Mouse (Mus musculus): ENCODE data around the gene Zbtb4. TPM values are rescaled to one million over a fixed set of nuclear protein-coding genes. Genes with fewer than 3 reads are reported as not detected.

Gene Zbtb4
- polyA plus RNA-seq, 1 experiment from 2014 or later: 6.2 TPM

- H3K36me3 ChIP-seq (ENCODE audit: control insufficient read depth, insufficient read depth, low read length): no peaks in the 10 kb centered on the region
- peak; percentile 48 for ATAC-seq
- H3K4me3 ChIP-seq (ENCODE audit: low read length): peak overlapping the region; percentile 61
- WGBS: under 1% methylated on average over 28 of the region's 33 CpGs
- peak overlapping the region; percentile 85 for H3K4me2 ChIP-seq (ENCODE audit: low read length)
- peaks cover 18% of the 10 kb centered on the region for H3K27me3 ChIP-seq (replicated peaks; ENCODE audit: control insufficient read depth, insufficient read depth, low read length)
- no peaks in the 10 kb centered on the region for H3K9me3 ChIP-seq (ENCODE audit: control insufficient read depth, low read length)
- peaks cover 50% of the 10 kb centered on the region for H3K4me1 ChIP-seq (ENCODE audit: control insufficient read depth, insufficient read depth, low read depth, low read length)
- H3K9ac ChIP-seq (ENCODE audit: low read depth, low read length): peak overlapping the region; percentile 85
- peak overlapping the region; percentile 95 for H3K27ac ChIP-seq (ENCODE audit: low read depth, low read length)
Observed at GRCm38 (mm10) chr11:69802648-69803105, 37.0 kb downstream of the Zbtb4 start.

DNA sequence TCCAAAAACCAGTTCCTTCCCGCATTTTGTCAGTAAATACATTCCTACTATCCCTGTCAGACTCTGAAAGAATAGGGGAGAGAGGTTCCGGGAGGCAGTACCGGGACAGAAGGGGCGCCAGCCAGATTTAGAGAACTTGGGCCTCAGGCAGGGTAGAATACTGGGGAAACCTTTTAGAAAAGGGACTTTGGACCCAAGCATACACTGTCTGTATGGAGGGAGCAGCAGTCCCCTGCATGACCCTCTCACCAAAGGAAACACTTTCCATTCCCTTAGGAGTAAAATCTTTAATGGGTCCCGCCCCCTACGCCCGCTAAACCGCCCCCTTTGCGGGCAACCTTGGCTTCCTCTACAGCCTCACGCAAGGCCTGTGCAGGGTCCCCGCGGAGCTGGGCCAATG, 37.6 kb downstream of the Zbtb4 start:
- peaks cover 50% of the 10 kb centered on the region for H3K4me1 ChIP-seq (ENCODE audit: control insufficient read depth, insufficient read depth, low read depth, low read length)
- 2% methylated on average over 12 of the region's 12 CpGs for WGBS
- peak overlapping the region; percentile 61 for H3K4me3 ChIP-seq (ENCODE audit: low read length)
- H3K9ac ChIP-seq (ENCODE audit: low read depth, low read length): peak overlapping the region; percentile 85
- peaks cover 18% of the 10 kb centered on the region for H3K27me3 ChIP-seq (replicated peaks; ENCODE audit: control insufficient read depth, insufficient read depth, low read length)
- H3K9me3 ChIP-seq (ENCODE audit: control insufficient read depth, low read length): no peaks in the 10 kb centered on the region
- H3K4me2 ChIP-seq (ENCODE audit: low read length): peak overlapping the region; percentile 85
- H3K27ac ChIP-seq (ENCODE audit: low read depth, low read length): peak overlapping the region; percentile 21
- H3K36me3 ChIP-seq (ENCODE audit: control insufficient read depth, insufficient read depth, low read length): no peaks in the 10 kb centered on the region
- ATAC-seq: no peak

GRCm38 (mm10) chr11:69803786-69804651, 38.3 kb downstream of the Zbtb4 start:
- Histone ChIP-seq H3K27ac (ENCODE audit: low read depth, low read length) (peak overlapping the region; percentile 21; the same call in 1 of the 2 replicates), H3K27me3 (replicated peaks; ENCODE audit: control insufficient read depth, insufficient read depth, low read length) (peaks cover 18% of the 10 kb centered on the region), H3K9me3 (ENCODE audit: control insufficient read depth, low read length) (no peaks in the 10 kb centered on the region), H3K4me3 (ENCODE audit: low read length) (peak overlapping the region; percentile 61), H3K4me2 (ENCODE audit: low read length) (peak overlapping the region; percentile 85), H3K36me3 (ENCODE audit: control insufficient read depth, insufficient read depth, low read length) (no peaks in the 10 kb centered on the region), H3K4me1 (ENCODE audit: control insufficient read depth, insufficient read depth, low read depth, low read length) (peaks cover 49% of the 10 kb centered on the region), H3K9ac (ENCODE audit: low read depth, low read length) (peak overlapping the region; percentile 85)
- ATAC-seq: peak; percentile 44
- 1% methylated on average over 60 of the region's 60 CpGs for WGBS

DNA sequence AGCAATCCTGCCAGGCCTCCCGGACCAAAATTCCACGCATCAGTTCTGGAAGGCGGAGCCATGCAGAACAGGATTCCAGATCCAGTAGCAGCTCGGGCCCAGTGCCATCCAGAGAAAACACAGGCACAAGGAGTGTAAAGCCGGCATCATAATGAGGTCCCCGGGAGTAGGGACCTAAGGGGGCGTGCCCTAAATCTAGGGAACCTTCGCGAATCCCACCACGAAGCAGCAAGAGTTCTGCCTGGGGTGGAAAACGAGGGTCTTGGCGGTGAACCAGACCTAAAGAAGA, 38.9 kb downstream of the Zbtb4 start:
- no peaks in the 10 kb centered on the region for H3K36me3 ChIP-seq (ENCODE audit: control insufficient read depth, insufficient read depth, low read length)
- peak overlapping the region; percentile 35 for H3K9ac ChIP-seq (ENCODE audit: low read depth, low read length)
- H3K4me1 ChIP-seq (ENCODE audit: control insufficient read depth, insufficient read depth, low read depth, low read length): peaks cover 44% of the 10 kb centered on the region
- H3K4me3 ChIP-seq (ENCODE audit: low read length): peak overlapping the region; percentile 8
- no peaks in the 10 kb centered on the region for H3K9me3 ChIP-seq (ENCODE audit: control insufficient read depth, low read length)
- no peak overlapping the region for H3K27ac ChIP-seq (ENCODE audit: low read depth, low read length)
- H3K4me2 ChIP-seq (ENCODE audit: low read length): peak overlapping the region; percentile 85
- 6% methylated on average over 12 of the region's 12 CpGs for WGBS
- peaks cover 21% of the 10 kb centered on the region for H3K27me3 ChIP-seq (replicated peaks; ENCODE audit: control insufficient read depth, insufficient read depth, low read length)
- no peak for ATAC-seq

GRCm38 (mm10) chr11:69804972-69805909, 39.5 kb downstream of the Zbtb4 start, which contains the start of gene Tmem102:
TSS of gene Tmem102 (minus strand) at chr11:69805624.
- WGBS: 7% methylated on average over 29 of the region's 29 CpGs
- no peaks in the 10 kb centered on the region for H3K9me3 ChIP-seq (ENCODE audit: control insufficient read depth, low read length)
- H3K27ac ChIP-seq (ENCODE audit: low read depth, low read length): no peak within 1 kb of the TSS
- H3K4me1 ChIP-seq (ENCODE audit: control insufficient read depth, insufficient read depth, low read depth, low read length): peaks cover 38% of the 10 kb centered on the region
- peaks cover 21% of the 10 kb centered on the region for H3K27me3 ChIP-seq (replicated peaks; ENCODE audit: control insufficient read depth, insufficient read depth, low read length)
- peak within 1 kb of the TSS; percentile 85 for H3K4me2 ChIP-seq (ENCODE audit: low read length)
- H3K36me3 ChIP-seq (ENCODE audit: control insufficient read depth, insufficient read depth, low read length): no peaks in the 10 kb centered on the region
- H3K9ac ChIP-seq (ENCODE audit: low read depth, low read length): peak within 1 kb of the TSS; percentile 35
- H3K4me3 ChIP-seq (ENCODE audit: low read length): peak within 1 kb of the TSS; percentile 8
- ATAC-seq: no peak

DNA sequence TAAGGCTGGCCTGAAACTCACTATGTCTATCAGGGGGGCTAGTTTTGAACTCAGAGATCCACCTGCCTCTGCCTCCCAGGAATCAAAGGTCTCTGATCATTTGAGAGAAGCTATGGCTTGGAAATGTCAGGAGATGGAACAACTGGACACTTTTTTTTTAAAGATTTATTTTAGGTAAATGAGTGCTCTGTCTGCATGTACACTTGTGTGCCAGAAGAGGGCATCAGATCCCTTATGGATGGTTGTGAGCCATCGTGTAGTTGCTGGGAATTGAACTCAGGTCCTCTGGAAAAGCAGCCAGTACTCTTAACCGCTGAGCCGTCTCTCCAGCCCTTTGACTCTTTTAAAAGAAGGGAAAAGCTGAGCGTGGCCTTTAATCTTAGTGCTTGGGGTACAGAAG, 40.7 kb downstream of the Zbtb4 start:
- Histone ChIP-seq H3K27ac (ENCODE audit: low read depth, low read length) (no peak overlapping the region), H3K4me1 (ENCODE audit: control insufficient read depth, insufficient read depth, low read depth, low read length) (peaks cover 32% of the 10 kb centered on the region), H3K4me3 (ENCODE audit: low read length) (no peak overlapping the region), H3K9me3 (ENCODE audit: control insufficient read depth, low read length) (no peaks in the 10 kb centered on the region), H3K4me2 (ENCODE audit: low read length) (no peak overlapping the region), H3K27me3 (replicated peaks; ENCODE audit: control insufficient read depth, insufficient read depth, low read length) (peaks cover 21% of the 10 kb centered on the region), H3K36me3 (ENCODE audit: control insufficient read depth, insufficient read depth, low read length) (no peaks in the 10 kb centered on the region), H3K9ac (ENCODE audit: low read depth, low read length) (no peak overlapping the region)
- 79% methylated on average over 4 of the region's 4 CpGs for whole genome bisulfite sequencing
- no peak for ATAC-seq

GRCm38 (mm10) chr11:69807641-69808040, 41.9 kb downstream of the Zbtb4 start:
- Histone ChIP-seq H3K4me1 (ENCODE audit: control insufficient read depth, insufficient read depth, low read depth, low read length) (peaks cover 21% of the 10 kb centered on the region), H3K9me3 (ENCODE audit: control insufficient read depth, low read length) (no peaks in the 10 kb centered on the region), H3K9ac (ENCODE audit: low read depth, low read length) (no peak overlapping the region), H3K27me3 (replicated peaks; ENCODE audit: control insufficient read depth, insufficient read depth, low read length) (peaks cover 21% of the 10 kb centered on the region), H3K4me2 (ENCODE audit: low read length) (no peak overlapping the region), H3K4me3 (ENCODE audit: low read length) (no peak overlapping the region), H3K36me3 (ENCODE audit: control insufficient read depth, insufficient read depth, low read length) (no peaks in the 10 kb centered on the region), H3K27ac (ENCODE audit: low read depth, low read length) (no peak overlapping the region)
- 91% methylated on average over 2 of the region's 2 CpGs for WGBS
- ATAC-seq: no peak

- ATAC-seq: no peak
- Histone ChIP-seq H3K4me1 (ENCODE audit: control insufficient read depth, insufficient read depth, low read depth, low read length) (no peaks in the 10 kb centered on the region), H3K4me3 (ENCODE audit: low read length) (no peak overlapping the region), H3K4me2 (ENCODE audit: low read length) (no peak overlapping the region), H3K9me3 (ENCODE audit: control insufficient read depth, low read length) (no peaks in the 10 kb centered on the region), H3K27ac (ENCODE audit: low read depth, low read length) (no peak overlapping the region), H3K27me3 (replicated peaks; ENCODE audit: control insufficient read depth, insufficient read depth, low read length) (peaks cover 14% of the 10 kb centered on the region), H3K9ac (ENCODE audit: low read depth, low read length) (no peak overlapping the region), H3K36me3 (ENCODE audit: control insufficient read depth, insufficient read depth, low read length) (no peaks in the 10 kb centered on the region)
Observed at GRCm38 (mm10) chr11:69810280-69810679, 44.6 kb downstream of the Zbtb4 start.

- Histone ChIP-seq H3K9ac (ENCODE audit: low read depth, low read length) (no peak within 1 kb of the TSS), H3K27ac (ENCODE audit: low read depth, low read length) (no peak within 1 kb of the TSS), H3K4me2 (ENCODE audit: low read length) (no peak within 1 kb of the TSS), H3K27me3 (replicated peaks; ENCODE audit: control insufficient read depth, insufficient read depth, low read length) (no peaks in the 10 kb centered on the region), H3K36me3 (ENCODE audit: control insufficient read depth, insufficient read depth, low read length) (no peaks in the 10 kb centered on the region), H3K4me1 (ENCODE audit: control insufficient read depth, insufficient read depth, low read depth, low read length) (no peaks in the 10 kb centered on the region), H3K4me3 (ENCODE audit: low read length) (no peak within 1 kb of the TSS), H3K9me3 (ENCODE audit: control insufficient read depth, low read length) (peaks cover 9% of the 10 kb centered on the region)
- ATAC-seq: no peak
- WGBS: 69% methylated on average over 10 of the region's 10 CpGs
Observed at GRCm38 (mm10) chr11:69815155-69815554, 49.4 kb downstream of the Zbtb4 start, which contains the start of gene Gm39566. TSS of gene Gm39566 (minus strand) at chr11:69815298.
